Mouse (Mus musculus) thymus, adult 2 months (tissue): ENCODE data around the gene Flt3l.
"Not testable (repeated sequence)": the region's sequence is repeated elsewhere in the genome, so short reads cannot be mapped to it uniquely, and the experiment has no call there.

ENCODE experiments used
- CTCF ChIP-seq: fragments of 200-500 bp; IDR thresholded peaks from 2 replicates; pipeline ENCODE4 v1.5.1; 2012; ENCODE audit warnings: mild to moderate bottlenecking, control low read depth, low read length, moderate library complexity, borderline replicate concordance; ENCODE audit not compliant: control insufficient read depth, poor library complexity, insufficient read depth; ENCODE audit errors: extremely low read depth
- POLR2A ChIP-seq: fragments of 200-500 bp; IDR thresholded peaks from 2 replicates; pipeline ENCODE4 v1.6.1; 2012; ENCODE audit warnings: mild to moderate bottlenecking, low read length, control low read depth, moderate library complexity; ENCODE audit not compliant: control insufficient read depth, poor library complexity, insufficient read depth; ENCODE audit errors: extremely low read depth

DNA sequence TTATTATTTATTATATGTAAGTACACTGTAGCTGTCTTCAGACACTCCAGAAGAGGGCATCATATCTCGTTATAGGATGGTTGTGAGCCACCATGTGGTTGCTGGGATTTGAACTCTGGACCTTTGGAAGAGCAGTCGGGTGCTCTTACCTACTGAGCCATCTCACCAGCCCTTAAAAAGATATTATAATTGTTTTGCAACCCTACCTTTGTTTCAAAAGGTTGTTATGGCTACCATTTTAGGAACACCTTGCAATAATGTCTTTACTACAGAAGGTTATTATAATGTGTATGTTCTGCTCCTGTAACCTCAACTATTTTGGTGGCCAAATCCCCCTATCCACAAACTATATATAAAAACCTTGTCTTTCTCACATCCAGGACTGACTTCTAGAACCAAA is 16.8 kb upstream of the Flt3l start:
- not testable (repeated sequence) for TF ChIP-seq POLR2A, CTCF
